Mouse (Mus musculus) spleen, postnatal 4 days (tissue): ENCODE measurements around the gene Mrpl33.
A peak's percentile ranks its signal among the peaks of the same experiment; 100 is the strongest.
"Not testable (repeated sequence)": the region's sequence is repeated elsewhere in the genome, so short reads cannot be mapped to it uniquely, and the experiment has no call there.

ENCODE experiments used
- DNase-seq, 2 experiments: peaks; one replicate each; pipeline ENCODE4 v3.0.0; 2022; ENCODE audit warnings: low spot score in 2 of 2

The Mrpl33 gene

GRCm38 (mm10) chr5:31595868-31596267 is 867 bp upstream of the Mrpl33 start:
- no peak for DNase-seq

GRCm38 (mm10) chr5:31597430-31597944 is 752 bp downstream of the Mrpl33 start:
- DNase-seq: no peak

- DNase-seq: no peak
Measured at GRCm38 (mm10) chr5:31598121-31598520, 1.4 kb downstream of the Mrpl33 start.

- peak in 1 of 2 experiments; percentile 24 for DNase-seq
Measured at GRCm38 (mm10) chr5:31598579-31598978, 1.8 kb downstream of the Mrpl33 start.

- DNase-seq: no peak
Measured at GRCm38 (mm10) chr5:31599161-31599560, 2.4 kb downstream of the Mrpl33 start.

GRCm38 (mm10) chr5:31601162-31601722 is 4.5 kb downstream of the Mrpl33 start:
- no peak for DNase-seq

GRCm38 (mm10) chr5:31602377-31602776 is 5.6 kb downstream of the Mrpl33 start:
- DNase-seq: peak; percentile 56 to 68

GRCm38 (mm10) chr5:31603766-31604165 is 7.0 kb downstream of the Mrpl33 start:
- DNase-seq: no peak

- no peak for DNase-seq
Measured at GRCm38 (mm10) chr5:31606151-31606550, 9.4 kb downstream of the Mrpl33 start.

- no peak for DNase-seq
Measured at GRCm38 (mm10) chr5:31610376-31611086, 13.8 kb downstream of the Mrpl33 start.

- no peak for DNase-seq
Measured at GRCm38 (mm10) chr5:31611186-31611585, 14.5 kb downstream of the Mrpl33 start.

- peak; percentile 80 to 87 for DNase-seq
Measured at GRCm38 (mm10) chr5:31613852-31614286, 17.1 kb downstream of the Mrpl33 start.

GRCm38 (mm10) chr5:31614339-31615025 is 17.7 kb downstream of the Mrpl33 start:
- DNase-seq: no peak

GRCm38 (mm10) chr5:31620326-31620725 is 23.6 kb downstream of the Mrpl33 start:
- DNase-seq: no peak

GRCm38 (mm10) chr5:31627117-31627516 is 30.4 kb downstream of the Mrpl33 start:
- DNase-seq: no peak

GRCm38 (mm10) chr5:31627562-31628526 is 31.1 kb downstream of the Mrpl33 start:
- no peak for DNase-seq

- no peak for DNase-seq
Measured at GRCm38 (mm10) chr5:31628555-31628954, 31.8 kb downstream of the Mrpl33 start.

GRCm38 (mm10) chr5:31630064-31630463 is 33.3 kb downstream of the Mrpl33 start:
- no peak for DNase-seq

- DNase-seq: not testable (repeated sequence)
Measured at GRCm38 (mm10) chr5:31631169-31631568, 34.4 kb downstream of the Mrpl33 start.

GRCm38 (mm10) chr5:31634161-31634560 is 37.4 kb downstream of the Mrpl33 start:
- no peak for DNase-seq

GRCm38 (mm10) chr5:31634679-31635078 is 37.9 kb downstream of the Mrpl33 start:
- DNase-seq: no peak
